Comparison of ENCODE assay signal across 10 mouse cellular contexts in genomic region chr15:92264980-92265707, GRCm38 (mm10).
DNase-seq lines count a peak whose midpoint lies in the region; ATAC-seq and TF ChIP-seq lines count a peak whose summit lies in the region.
"Had no signal": no experiment of that assay in that cellular context is flagged by ENCODE, and none has a peak within 500 bp of the region (broad histone marks: within the 10 kb centered on the region; RNA-seq: fewer than 3 reads in every experiment).

No protein-coding gene starts in this region.

- no peak overlapping the region for H3K4me3 ChIP-seq in cortical plate, adult 2 months (ENCODE audit: insufficient read depth, low read length)
- H3K4me3 ChIP-seq in liver, adult 2 months (ENCODE audit: insufficient read depth, low read depth, low read length): no peak overlapping the region
- H3K4me3 ChIP-seq: heart, embryonic 15.5 days; neural tube, embryonic 12.5 days had no signal

- no peaks in the 10 kb centered on the region; the same call in 1 of the 2 replicates for H3K4me1 ChIP-seq in cortical plate, adult 2 months (ENCODE audit: control insufficient read depth, insufficient read depth, low read length)
- no peaks in the 10 kb centered on the region for H3K4me1 ChIP-seq in liver, adult 2 months (ENCODE audit: control insufficient read depth, insufficient read depth, low read length)
- H3K4me1 ChIP-seq: heart, embryonic 15.5 days; neural tube, embryonic 12.5 days had no signal

- H3K36me3 ChIP-seq in liver, adult 2 months (ENCODE audit: control insufficient read depth, insufficient read depth, low read length): no peaks in the 10 kb centered on the region
- H3K36me3 ChIP-seq: heart, embryonic 15.5 days; neural tube, embryonic 12.5 days had no signal

- H3K79me2 ChIP-seq in liver, adult 2 months (ENCODE audit: control insufficient read depth, insufficient read depth, low read length): no peaks in the 10 kb centered on the region

- TF ChIP-seq POLR2A in cortical plate, adult 2 months (IDR thresholded peaks at IDR 0.05; ENCODE audit: extremely low read depth, insufficient read depth, low read length): no peak
- no peak for TF ChIP-seq POLR2A in liver, adult 2 months (IDR thresholded peaks at IDR 0.05; ENCODE audit: extremely low read depth, insufficient read depth, low read length)

- no peak overlapping the region for H3K27ac ChIP-seq in cortical plate, adult 2 months (ENCODE audit: insufficient read depth, low read length)
- no peak overlapping the region for H3K27ac ChIP-seq in liver, adult 2 months (replicated peaks; ENCODE audit: insufficient read depth, low read depth, low read length)
- H3K27ac ChIP-seq: heart, embryonic 15.5 days; neural tube, embryonic 12.5 days had no signal

- 31% methylated on average over 7 of the region's 7 CpGs for WGBS in liver, adult 2 months

- ATAC-seq in CD4-positive, CD25-positive, alpha-beta regulatory T cell, adult 4 months: no peak

- TF ChIP-seq CTCF in cortical plate, adult 2 months (IDR thresholded peaks at IDR 0.05; ENCODE audit: extremely low read depth, insufficient read depth, low read length): 0 out of 2 replicates have a peak, but pooled peaks have one; percentile 18
- TF ChIP-seq CTCF in liver, adult 2 months (IDR thresholded peaks at IDR 0.05; ENCODE audit: low read depth, low read length): peak; percentile 50

- H3K27me3 ChIP-seq in liver, adult 2 months (ENCODE audit: control insufficient read depth, insufficient read depth, low read length): no peaks in the 10 kb centered on the region
- H3K27me3 ChIP-seq: heart, embryonic 15.5 days; neural tube, embryonic 12.5 days had no signal

- no peak overlapping the region for H3K9ac ChIP-seq in liver, adult 2 months (ENCODE audit: low read depth, low read length)
- H3K9ac ChIP-seq: heart, embryonic 15.5 days; neural tube, embryonic 12.5 days had no signal

- peak; percentile 50 for DNase-seq in CD4-positive, CD25-positive, alpha-beta regulatory T cell, adult 2 months (ENCODE audit: low read depth, low spot score)
- DNase-seq in ovary, postnatal 14 days (ENCODE audit: low spot score): peak; percentile 39
- no peak for DNase-seq in ovary, postnatal 10 days (ENCODE audit: low spot score)
- peak; percentile 61 for DNase-seq in induced T-regulatory cell, adult 2 months (ENCODE audit: low read depth)
- peak; percentile 44 for DNase-seq in liver, adult 2 months (ENCODE audit: extremely low read depth, low read depth, low spot score)
- peak; percentile 36 for DNase-seq in right cerebral cortex, postnatal 14 days
